Mouse (Mus musculus) left cerebral cortex, postnatal 10 days (tissue): Measurements from ENCODE around the gene Klhl25. TPM values are rescaled to one million over a fixed set of nuclear protein-coding genes. Genes with fewer than 3 reads are reported as not detected.
"Not testable (repeated sequence)": the region's sequence is repeated elsewhere in the genome, so short reads cannot be mapped to it uniquely, and the experiment has no call there.

Experiments used
- DNase-seq, 2 experiments: peaks; one replicate each; pipeline ENCODE4 v3.0.0; 2021 to 2022; ENCODE audit warnings: low spot score in 2 of 2, mixed read lengths in 1 of 2; ENCODE audit errors: extremely low spot score in 1 of 2
- intact Hi-C: fragments of 180-260 bp; cut with DNase I; formaldehyde crosslinking; loops from one replicate; pipeline ENCODE4 v1.15.1; 2025
- total RNA-seq, 2 experiments: library from RNA; stranded (reverse); gene quantifications; 2 replicates each; pipeline ENCODE4 v1.2.3; 2021

Klhl25 gene
- total RNA-seq, 2 experiments from 2014 or later, result 13.3 to 18.5 TPM

DNA sequence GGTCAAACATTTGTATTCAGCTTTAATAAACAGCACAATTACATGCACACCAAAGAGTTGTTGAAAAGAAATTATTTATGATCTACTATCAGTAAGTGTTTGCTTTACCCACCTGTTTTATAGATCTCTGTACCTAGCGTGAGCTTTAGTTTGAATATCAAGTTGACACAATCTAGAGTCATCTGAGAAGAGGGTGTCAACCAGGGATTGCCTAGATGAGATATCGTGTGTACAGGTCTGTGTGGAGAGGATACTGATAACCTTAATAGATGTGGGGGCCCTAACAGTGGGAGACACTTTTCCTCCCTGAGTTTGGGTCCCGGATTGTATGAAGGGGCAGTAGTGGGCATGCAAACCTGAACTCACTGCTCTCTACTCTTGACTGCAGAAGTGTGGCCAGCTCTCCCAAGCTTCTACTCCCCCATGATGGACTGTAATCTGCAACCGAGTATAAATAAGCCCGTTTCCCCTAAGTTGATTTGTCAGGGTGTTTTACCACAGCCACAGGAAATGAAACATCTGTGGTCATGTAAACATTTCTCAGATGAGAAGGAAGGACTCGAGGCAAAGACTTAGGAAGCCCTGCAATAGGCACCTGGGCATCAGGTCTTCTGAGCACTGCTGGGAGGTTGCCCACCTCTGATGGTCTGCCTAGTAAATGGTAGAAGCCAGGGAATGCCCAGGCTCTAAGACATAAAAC, 13.0 kb upstream of the Klhl25 start:
- intact Hi-C loops, DNase-seq: not testable (repeated sequence)

DNA sequence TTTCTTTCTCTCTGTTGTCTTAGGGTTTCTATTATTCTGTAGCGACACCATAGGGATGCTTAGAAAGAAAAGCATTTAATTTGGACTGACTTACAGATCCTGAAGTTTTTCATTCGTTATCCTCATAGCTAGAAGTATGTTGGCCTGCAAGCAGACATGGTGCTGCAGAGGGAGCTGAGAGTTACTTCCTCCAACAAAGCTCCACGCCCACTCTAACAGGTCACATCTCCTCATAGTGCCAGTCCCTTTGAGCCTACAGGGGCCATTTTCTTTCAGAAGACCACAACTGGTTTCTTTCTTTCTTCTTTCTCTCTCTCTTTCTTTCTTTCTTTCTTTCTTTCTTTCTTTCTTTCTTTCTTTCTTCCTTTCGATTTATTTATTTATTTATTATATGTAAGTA, 8.0 kb upstream of the Klhl25 start:
- intact Hi-C loops, result no loop called here
- DNase-seq, result no peak

DNA sequence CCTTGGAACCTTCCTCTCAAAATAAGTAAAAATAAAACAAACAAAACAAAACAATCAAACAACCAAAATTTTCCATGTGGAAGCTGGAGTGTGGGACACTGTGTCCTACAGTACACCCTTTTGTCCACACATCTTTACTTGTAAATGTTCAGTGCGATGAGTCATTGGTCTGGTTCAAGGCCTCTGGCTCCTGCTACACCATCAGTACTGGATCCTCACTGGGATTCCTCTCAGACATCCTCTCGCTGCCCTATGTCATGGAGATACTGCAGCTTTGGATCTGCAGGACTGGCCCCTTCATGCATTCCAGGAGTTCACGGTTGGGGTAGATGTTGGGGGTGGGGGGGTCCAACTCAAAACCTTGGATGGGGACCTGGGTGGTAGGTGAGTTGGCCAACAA, 5.8 kb upstream of the Klhl25 start:
- no peak for DNase-seq
- intact Hi-C loops, result no loop called here

DNA sequence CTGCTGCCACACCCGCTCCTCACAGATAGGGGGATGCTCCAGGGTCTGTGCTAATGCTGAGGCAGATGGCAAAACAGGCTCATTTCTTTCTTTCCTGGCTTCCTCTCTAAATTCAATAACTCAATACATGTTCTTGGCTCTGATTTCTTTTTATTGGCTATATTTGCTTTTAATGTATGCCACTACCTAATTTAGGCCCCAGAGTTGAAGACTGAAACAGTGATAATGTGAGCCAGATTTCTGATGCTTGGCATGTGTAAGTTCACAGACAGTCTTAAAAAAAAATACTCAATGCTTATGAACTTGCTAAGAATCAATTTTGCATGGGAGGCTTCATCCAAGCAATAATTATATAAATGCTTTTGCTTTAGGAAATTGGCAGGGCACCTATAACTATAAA, 2.2 kb upstream of the Klhl25 start:
- intact Hi-C loops, result loop anchor here (2.0 kb wide), 1 partner anchor 17 kb away; no protein-coding TSS in a partner anchor
- no peak for DNase-seq

DNA sequence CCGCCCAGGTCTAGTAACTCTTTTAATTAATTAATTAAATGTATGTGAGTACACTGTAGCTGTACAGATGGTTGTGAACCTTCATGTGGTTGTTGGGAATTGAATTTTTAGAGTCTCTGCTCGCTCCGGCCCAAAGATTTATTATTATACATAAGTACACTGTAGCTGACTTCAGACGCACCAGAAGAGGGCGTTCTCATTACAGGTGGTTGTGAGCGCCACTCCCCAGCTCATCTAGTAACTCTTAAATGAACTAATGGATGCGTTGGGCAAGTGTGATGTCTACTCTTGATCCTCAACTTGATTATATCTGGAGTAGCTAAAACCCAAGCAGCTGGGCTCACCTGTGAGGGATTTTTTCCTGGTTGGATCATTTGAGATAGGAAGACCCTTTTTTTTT, 1.2 kb upstream of the Klhl25 start:
- intact Hi-C loops, result loop anchor here (2.0 kb wide), 1 partner anchor 18 kb away; no protein-coding TSS in a partner anchor
- DNase-seq, result no peak

DNA sequence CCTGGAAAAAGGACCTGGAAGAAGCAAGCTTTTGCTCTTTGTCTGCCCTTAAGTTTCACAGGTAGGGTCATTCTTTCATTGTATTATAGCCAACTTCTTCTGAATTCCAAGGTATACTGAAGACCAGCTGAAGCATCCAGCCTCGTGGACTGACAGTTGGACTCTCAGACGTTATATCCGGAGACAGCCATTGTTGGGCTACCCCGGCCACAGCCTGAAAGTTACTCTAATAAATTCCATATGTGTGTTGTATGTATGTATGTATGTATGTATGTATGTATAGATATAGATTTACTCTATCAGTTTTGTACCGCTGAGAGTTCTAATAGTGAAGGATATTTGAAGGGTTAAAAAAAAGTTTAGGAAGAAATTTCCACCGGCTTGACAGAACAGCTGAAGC, 621 bp upstream of the Klhl25 start:
- DNase-seq, result no peak
- intact Hi-C loops, result loop anchor here (2.0 kb wide), 1 partner anchor 19 kb away; no protein-coding TSS in a partner anchor

DNA sequence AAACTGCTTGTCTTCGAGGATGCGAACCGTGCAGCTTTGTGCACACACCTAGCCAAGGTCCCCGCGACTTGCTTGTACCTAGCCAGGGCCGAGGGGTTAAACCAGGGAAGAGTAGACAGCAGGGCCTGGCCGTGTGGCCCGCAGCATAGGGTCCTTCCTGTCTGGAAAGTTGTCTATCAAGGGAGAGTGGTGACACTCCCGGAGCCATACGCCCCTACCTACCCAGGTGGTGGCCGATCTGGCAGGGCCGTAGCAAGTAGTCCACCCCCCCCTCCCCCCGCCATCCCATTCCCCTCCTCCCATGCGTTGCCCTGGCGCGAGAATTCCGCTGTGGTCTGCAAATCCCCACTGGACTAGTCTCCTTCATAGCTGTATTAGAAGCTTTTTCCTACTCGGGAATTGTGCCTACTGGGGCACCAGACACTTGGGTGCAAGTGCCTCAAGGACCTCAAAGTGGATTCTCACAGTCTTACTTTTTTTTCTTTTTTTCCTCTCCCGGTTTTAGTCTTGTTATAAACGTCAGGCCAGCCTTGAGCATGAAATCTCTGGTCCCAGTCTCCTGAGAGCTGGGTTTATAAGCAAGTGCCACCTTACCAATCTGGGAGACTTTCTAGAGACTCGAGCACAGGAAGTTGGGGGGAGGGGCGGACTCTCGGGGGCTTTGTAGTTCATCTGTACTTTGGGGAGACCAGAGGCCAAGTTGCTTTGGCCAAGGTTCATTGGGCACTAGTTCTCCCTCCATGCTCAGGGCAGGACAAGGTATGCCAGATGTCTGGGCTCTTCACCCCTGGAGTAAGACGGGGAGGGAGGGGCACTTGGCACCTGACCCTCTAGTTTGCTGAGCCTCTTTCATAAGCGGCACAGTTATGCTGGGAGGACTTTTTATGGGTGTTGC, 913 bp downstream of the Klhl25 start:
- intact Hi-C loops, result no loop called here
- peak in 1 of 2 experiments; percentile 69 for DNase-seq

DNA sequence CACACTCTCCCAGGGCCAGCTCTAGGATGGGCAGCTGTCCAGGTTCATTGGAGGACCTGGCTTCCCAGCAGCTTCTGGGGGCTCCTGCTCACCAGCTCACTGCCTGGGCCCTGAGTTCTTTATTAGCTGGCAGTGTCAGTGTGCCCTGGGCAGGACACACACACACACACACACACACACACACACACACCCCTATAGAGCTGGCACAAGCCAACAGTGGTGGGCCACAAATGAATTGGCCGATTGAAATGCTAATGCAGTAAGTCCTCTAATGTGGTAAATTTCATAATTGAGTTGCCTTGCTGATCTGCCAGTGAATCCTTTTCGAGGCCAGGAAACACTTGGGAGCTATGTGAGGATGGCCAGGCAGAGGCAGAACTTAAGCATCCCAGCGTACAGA, 2.3 kb downstream of the Klhl25 start:
- intact Hi-C loops, result not testable (repeated sequence)
- peak in 1 of 2 experiments; percentile 12 for DNase-seq

DNA sequence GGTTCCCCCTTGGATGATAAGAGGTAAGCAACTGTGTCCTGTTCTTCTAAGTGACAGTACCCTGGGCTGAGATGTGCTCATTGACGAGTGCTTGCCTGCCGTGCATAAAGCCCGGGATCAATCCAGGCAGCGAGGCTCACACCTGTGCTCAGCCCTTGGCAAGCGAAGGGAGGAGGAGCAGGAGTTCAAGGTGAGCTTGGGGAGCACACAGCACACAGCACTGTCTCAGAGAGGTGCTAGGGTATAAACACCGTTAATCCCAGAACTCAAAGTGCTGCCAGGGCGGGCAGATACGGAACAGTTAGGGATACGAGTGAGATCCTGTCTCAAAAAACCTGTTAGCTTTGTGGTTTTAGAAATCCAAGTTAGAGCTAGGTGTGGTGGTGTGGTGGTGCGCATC, 3.2 kb downstream of the Klhl25 start:
- intact Hi-C loops, result no loop called here
- no peak for DNase-seq

DNA sequence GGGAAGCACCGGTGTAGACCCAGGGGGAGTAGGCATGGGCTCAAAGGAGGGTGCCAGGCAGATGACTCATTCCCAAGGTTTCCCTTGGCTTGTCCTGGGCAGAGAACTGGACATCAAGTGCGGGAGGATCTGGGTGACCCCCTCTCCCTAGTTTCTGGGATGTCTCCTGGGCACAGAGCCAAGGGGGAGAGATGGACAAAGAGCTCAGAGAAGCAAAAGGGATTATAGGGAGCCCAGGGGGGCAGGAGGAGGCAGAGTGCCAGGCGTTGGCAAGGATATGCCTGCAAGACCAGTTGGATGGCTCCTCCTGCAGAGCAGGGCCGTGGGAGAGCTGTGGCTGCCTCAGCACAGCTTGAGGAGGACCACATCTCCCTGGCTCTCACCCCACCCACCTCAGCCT, 4.3 kb downstream of the Klhl25 start:
- DNase-seq, result peak; percentile 77 to 81
- intact Hi-C loops, result no loop called here

DNA sequence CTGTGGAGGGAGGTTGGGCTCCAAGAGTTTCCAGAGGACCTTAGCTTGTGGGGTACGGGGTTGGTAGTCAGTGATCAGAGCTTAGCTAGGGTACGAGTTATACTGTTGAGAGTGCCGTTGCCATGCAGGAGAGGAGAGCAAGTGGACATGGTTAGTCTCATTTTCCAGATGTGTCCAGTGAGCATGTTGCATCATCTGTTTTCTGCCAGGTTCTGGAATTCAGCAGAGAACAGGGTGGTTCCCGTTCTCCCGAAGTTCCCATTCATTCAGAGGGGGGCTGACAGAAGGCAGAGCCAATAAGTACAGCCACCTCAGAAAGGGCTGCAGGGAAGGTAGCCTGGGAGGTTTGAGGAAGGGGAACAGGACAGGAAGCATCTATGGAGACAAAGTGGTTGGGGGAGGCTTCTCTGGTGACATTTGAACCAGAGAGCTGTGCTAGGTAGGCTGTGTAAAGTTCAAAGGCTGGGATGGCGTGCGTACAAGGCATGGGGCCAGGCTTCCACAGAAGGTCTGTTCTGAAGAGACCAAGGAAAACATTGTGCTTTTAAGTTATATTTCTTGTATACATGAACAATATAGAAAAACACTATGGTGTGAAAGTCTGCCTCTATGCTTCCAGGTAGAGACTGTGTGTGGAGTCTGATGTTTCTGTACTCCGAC, 5.2 kb downstream of the Klhl25 start:
- intact Hi-C loops, result no loop called here
- no peak for DNase-seq

DNA sequence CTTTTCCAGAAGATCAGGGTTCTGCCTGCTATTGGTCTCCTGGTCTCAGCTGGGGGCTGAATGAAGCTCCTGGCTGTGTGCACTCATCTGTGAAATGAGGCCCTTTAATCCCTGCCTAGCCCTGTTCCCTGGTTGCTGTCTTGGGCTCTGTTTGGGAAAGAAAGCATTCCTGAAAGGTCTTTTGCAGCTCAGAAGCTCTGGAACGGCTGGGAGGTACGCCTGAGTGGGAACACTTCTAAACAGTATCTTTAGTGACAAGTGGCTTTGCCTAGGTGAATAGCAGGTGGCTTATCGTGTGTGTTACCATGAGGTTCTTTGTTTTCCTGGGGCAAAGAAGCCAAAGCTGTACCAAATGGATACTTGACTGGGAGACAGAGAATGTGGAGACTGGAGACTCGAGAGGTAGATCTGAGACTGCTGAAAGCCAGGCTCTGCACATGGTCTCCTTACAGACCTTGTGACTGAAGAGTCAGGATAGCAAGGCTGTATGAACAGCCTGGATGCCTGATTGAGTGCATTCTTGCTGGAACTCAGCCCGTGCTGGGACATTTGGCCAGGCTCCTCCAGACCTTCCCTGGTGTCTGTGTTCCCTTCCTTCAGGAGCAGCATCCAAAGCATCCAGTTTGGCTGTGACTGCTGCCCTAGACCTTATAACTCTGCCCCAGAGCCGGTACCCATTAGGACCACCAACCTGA, 6.3 kb downstream of the Klhl25 start:
- DNase-seq, result no peak
- intact Hi-C loops, result no loop called here

DNA sequence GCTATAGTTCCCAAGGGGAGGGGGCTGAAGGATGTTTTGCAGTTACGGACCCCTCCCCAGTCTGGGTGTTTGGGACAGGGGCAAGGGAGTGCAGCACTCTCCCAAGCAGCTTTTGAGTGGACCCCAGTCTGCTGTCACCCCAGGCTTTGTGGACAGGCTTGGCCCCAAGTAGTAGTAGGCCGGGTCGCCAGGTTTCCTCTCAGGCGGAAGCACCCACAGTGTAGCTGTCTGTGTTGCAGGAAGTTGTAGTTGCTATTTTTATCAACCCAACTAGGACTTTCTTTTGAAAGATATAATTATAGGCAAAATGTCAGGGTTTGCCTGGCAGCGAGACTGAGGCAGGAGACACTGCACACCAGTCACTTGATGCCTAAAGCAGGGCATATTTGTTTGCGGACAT, 6.9 kb downstream of the Klhl25 start:
- peak in 1 of 2 experiments; percentile 59 for DNase-seq
- intact Hi-C loops, result no loop called here

DNA sequence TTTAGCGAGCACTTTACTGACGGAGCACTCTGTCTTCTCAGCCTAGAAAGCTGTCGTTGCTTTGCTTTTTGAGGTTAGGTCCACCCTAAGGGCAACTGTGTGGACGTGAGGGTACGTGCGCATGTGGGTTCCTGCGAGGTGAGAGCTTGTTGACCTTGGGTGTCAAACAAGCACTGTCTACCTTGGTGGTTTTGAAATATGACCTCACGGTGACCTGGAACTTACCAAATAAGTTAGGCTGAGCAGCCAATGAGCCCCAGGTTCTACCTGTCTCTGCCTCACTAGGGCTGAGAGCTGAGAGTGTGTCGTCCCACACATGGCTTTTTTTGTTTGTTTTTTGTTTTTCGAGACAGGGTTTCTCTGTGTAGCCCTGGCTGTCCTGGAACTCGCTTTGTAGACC, 8.1 kb downstream of the Klhl25 start:
- intact Hi-C loops, result no loop called here
- DNase-seq, result no peak

DNA sequence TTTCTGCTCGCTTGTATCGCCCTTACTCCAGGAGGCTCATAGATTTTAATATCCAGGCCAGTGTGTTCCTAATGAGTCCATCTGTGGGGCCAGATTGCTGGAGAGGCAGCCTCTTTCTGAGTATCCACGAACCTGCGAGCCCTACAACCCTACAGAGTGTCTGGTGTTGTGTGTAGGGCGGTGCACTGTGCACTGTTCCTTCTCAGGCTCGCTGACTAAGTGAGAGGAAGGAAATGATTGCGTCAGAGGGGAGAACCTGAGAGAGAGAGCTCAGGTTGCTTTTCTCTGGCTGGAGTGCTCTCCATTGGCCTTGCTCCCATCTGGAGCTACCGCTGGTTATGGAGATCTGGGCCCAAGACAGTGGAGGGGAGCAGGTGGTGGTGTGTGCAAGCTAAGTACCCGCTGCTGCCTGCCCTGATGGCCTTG, 11.7 kb downstream of the Klhl25 start:
- intact Hi-C loops, result loop anchor here (5.0 kb wide), 1 partner anchor 97 kb away; no protein-coding TSS in a partner anchor
- no peak for DNase-seq

DNA sequence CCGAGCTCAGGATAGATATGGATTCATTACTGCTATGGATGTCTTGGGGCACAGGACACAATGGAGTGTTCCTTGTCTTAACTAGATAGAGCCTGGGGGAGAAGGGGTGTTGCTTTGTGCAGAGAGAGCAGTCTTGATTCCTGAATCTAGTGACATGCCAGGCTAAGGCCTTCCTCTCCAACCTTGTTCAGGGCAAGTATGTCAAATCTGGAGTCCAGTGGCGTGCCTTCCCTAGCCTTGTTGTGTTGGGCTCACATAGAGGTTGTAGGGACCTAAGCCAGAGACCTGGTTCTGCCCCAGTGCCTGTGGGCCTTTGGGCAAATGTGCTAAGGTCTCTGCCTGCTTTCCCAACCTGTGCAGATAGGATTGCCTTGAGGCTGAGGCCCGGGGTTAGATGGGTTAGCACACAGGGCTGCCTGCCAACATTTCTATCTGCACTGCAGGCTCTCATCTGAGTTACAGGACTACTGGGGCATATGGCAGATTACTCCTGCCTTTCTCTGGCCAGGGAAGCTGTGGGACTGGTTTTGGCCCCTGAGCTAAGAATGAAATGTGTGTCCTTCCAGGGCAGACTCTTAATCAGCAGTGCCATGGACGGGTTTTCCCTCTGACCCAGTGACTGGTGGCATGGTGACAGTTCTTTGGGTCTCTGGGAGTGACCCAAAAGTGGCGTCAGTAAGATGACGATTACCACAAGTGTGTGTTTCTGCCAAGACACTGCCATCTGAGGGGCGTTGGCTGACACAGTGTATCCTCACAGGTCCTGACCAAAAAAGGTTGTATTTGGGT, 13.7 kb downstream of the Klhl25 start:
- DNase-seq, result not testable (repeated sequence)
- intact Hi-C loops, result loop anchor here (5.0 kb wide), 1 partner anchor 100 kb away; no protein-coding TSS in a partner anchor

DNA sequence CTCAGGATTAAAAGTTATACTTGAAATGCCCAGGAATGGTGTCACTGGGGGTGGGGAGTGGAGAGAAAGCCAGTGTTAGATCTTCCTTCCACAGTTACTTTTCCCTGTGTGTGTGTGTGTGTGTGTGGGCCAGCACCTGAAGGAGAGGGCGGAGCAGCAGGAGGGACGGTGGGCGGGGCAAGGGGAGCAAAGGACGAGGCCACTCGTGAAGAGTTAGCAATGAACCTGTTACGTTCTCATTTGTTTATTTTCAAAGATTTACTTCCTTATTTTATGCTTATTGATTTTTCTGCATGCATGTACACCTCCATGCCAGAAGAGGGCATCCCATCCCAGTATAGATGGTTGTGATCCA, 14.3 kb downstream of the Klhl25 start:
- intact Hi-C loops, result loop anchor here (5.0 kb wide), 1 partner anchor 100 kb away; no protein-coding TSS in a partner anchor
- not testable (repeated sequence) for DNase-seq
